Mouse (Mus musculus): ENCODE data around the gene B3gnt2.

Gene B3gnt2

DNA sequence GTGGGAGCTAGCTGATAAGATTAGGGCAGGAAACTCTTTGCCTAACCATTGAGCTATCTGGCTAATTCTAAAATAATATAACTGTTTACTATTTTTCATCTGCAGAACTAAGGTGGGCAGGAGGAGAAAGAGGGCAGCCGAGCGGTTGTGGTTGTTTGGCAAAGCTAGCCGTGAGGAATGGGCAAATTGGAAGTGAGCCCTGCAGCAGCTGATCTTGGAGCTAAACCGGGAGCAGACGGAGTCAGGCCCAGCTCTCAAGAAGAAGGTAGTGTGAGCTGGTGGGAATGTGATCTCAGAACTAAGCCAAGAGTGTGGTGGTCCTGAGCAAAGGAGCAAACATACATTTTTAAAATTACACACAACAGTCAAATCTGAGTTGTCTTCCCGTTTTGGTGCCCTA lies 126.8 kb downstream of the B3gnt2 start:
- DNase-seq (ENCODE audit: low spot score in 2 of 2): no peak

DNA sequence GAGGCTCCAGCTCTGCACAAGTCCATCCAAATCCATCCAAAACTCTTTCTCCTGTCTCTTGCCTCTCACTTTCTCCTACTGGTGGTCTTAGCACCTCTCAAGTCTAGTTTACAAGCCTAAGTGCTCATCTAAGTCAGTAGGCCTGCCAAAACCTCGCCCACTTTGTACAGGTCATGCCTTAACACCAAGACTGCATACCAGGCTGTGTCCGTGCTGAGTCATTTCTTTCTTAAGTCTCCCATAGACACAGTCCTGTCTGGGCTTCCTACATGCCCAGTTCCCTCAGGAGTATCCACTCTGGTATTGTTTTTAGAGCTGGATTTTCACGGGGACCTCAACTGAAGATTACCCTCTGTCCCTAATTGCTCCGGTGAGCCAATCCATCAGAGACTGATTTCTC lies 127.9 kb downstream of the B3gnt2 start:
- no peak for DNase-seq (ENCODE audit: low spot score in 2 of 2)

DNA sequence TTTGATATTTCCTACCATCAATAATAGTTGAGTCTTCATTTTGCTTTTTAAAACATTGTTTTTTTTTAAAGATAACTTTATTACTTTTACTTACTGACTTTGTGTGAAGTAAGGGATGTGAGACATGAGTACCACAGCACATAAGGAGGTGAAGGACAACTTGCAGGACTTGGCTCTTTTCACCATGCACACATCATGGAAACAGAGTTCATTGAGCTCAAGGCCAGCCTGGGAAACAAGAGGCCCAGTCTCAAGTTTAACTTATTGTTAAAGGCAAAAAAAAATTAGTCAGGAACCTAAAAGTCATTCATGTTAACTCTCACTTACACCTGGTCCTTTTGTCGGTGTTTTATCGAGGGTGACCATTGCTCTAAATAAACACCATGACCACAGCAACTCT lies 137.7 kb downstream of the B3gnt2 start:
- DNase-seq (ENCODE audit: low spot score in 2 of 2): no peak

DNA sequence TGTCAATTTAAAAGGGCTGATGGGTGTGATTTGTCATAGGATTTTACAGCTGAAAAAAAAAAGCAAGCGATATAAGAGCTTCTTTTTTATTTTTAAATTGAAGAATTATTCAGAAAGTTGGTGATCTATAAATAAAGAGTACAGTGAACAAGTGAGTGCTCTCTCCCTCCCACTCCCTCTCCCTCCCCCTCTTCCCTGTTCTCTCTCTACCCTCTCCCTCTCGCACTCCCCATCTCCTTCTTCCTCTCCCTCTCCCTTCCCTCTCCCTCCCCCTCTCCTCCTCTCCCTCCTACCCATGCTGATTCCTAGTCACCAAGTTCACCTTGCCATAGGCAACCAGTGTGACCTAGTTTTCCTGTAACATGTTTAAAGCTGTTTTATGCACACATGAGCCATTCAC lies 140.7 kb downstream of the B3gnt2 start:
- no peak for DNase-seq (ENCODE audit: low spot score in 2 of 2)

GRCm38 (mm10) chr11:22719570-22719969 lies 141.2 kb downstream of the B3gnt2 start:
- no peak for DNase-seq (ENCODE audit: low spot score in 2 of 2)

- no peak for DNase-seq (ENCODE audit: low spot score in 2 of 2)
Measured at GRCm38 (mm10) chr11:22718036-22718435, 142.7 kb downstream of the B3gnt2 start.

GRCm38 (mm10) chr11:22711327-22711726 lies 149.4 kb downstream of the B3gnt2 start:
- DNase-seq (ENCODE audit: low spot score in 2 of 2): no peak

DNA sequence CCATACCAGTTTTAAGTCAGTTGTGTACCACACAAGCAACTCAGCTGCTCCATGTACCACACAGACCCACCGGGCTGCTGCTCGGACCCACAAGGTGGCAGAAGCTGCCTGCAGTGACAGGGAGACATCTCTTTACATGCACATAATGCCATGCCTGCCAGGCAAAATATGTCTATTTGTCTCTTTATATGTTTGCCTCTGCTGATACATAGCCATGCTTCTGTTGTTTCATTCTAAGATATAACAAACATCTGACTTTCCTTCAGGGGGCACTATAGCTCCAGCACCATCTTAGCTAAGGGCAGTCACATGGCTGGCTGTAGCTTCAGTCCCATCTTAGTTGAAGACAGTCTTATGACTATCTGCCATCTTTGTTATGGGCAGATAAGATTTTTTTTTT lies 150.2 kb downstream of the B3gnt2 start:
- DNase-seq (ENCODE audit: low spot score in 2 of 2): no peak

Measured in frontal cortex, postnatal 14 days (tissue).